Mouse (Mus musculus): ENCODE measurements around the gene Polr3e.
"Not testable (repeated sequence)": the region's sequence is repeated elsewhere in the genome, so short reads cannot be mapped to it uniquely, and the experiment has no call there.

The Polr3e gene

DNA sequence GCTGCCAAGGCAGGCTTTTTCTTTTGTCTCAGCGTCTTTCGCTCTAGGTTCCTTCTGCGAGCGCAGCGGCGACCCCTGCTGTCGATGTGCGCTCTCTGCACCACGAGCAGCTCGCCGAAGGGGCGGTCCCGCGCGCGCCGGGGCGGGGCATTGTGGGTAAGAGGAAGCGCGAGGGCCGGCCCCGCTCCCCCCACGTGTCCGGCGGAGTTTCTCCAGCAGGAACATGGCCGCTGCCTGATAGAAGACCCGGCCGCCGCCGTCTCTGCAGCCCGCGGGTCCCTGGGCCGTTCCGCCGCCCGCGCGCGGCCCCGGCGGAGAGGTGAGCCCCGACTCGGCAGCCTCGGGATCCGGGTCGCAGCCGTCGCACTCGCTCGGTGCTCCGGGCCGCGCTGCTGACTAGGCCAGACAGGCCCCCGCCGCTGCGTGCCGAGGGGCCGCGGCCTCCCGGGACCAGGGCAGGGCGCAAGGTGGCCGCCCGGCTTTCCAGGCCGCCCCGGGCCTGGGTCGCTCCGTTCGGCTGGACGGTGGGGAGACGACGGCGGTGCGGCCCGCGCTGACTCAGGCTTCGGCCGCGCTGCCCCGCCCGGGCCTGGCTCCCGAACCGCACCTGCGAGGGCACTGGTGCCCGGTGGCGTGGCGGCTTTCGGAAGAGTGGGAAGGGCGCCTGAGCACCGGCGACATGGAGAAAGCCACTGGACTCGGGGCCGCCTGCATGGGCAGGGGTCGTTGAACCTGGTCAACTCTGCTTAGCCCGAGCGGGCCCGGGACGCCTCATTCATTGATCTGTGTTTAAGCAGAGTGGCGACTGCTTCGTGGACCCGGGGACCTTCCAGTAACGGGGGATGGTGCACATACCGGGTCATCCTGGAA is at the start of gene Polr3e:
Gene Polr3e (plus strand): TSS at position 153 of the 870 bp plus-strand sequence.
- peak; percentile 99 to 100 for DNase-seq (ENCODE audit: low spot score in 2 of 2)

DNA sequence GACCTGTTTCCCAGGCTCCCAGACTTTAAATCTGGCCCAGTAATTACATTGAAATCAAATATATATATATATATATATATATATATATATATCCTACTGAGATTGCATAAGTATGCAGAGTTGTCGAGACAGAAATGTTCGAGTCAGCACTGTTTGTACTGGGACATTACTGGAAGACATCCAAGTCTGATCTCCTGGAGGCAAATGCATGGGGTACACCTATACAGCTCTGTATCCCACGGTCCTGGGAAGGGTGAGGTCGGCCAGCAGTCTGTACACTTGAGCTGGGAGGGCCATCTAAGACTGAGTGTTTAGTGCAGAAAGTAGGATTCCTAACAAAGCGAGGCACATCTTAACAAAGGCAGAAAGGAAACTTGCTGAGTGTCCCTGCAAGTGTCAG is 47.7 kb upstream of the Polr3e start:
- DNase-seq (ENCODE audit: low spot score in 2 of 2), result no peak

DNA sequence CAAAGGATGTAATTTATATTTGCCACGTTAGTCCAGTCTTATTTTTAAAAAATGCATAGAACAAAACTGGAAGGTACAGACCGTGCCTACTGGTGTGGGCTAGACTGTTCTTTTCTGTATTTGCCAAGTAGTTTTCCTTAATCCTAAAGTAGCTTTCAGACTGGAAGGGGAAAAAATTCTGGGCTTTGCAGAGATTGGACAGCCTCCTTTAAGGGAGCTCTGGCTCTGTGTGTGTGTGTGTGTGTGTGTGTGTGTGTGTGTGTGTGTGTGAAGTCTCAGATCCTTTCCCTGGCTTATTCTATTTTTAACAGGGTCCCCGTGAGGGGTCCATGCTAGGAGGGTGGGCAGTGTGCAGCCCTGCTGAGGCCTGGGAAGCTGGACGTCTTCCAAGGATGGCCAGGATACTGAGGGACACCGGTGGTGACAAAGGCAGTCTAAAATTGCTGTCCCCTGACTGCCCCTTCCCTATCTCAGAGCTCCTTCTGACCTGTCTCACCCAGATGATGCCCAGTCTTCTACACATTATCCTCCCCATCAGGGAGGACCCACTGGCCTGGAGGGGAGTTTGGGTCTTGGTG is 47.0 kb upstream of the Polr3e start:
- no peak for DNase-seq (ENCODE audit: low spot score in 2 of 2)

DNA sequence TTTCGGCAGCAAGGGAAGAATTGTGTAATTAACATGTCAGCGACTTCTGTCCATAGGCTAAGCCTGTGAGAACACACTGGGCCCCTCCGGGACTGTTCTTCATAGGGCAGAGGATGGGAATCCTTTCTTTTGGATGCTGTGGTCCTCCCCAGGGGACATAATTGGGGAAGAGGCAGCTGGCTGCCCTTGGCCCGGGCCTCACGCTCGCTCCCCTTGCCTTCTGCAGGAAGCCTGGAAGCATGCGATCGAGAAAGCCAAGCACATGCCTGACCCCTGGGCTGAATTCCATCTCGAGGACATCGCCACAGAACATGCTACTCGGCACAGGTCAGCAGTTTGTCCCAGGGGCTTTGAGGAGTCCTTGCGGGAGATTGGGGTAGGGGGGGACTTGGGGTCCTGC is 44.5 kb upstream of the Polr3e start:
- no peak for DNase-seq (ENCODE audit: low spot score in 2 of 2)

DNA sequence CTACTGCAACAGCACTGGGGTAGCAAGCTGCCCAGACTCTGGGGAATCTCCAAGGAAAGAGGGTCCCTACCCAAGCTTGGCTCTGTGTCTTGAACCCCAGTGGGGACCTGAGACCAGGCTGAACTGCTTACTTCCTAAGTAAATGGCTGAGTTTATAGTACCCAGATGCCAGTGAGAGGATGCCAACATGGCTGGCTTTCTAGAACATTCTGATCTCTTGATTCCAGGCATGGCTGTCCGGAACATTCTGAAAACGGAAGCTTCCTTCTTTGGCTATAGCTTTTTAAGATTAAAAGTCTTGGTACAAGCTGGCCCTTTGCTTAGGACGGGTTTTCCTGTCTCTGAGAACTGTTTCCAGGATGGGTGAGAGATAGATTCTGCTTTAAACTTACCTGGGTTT is 43.5 kb upstream of the Polr3e start:
- no peak for DNase-seq (ENCODE audit: low spot score in 2 of 2)

DNA sequence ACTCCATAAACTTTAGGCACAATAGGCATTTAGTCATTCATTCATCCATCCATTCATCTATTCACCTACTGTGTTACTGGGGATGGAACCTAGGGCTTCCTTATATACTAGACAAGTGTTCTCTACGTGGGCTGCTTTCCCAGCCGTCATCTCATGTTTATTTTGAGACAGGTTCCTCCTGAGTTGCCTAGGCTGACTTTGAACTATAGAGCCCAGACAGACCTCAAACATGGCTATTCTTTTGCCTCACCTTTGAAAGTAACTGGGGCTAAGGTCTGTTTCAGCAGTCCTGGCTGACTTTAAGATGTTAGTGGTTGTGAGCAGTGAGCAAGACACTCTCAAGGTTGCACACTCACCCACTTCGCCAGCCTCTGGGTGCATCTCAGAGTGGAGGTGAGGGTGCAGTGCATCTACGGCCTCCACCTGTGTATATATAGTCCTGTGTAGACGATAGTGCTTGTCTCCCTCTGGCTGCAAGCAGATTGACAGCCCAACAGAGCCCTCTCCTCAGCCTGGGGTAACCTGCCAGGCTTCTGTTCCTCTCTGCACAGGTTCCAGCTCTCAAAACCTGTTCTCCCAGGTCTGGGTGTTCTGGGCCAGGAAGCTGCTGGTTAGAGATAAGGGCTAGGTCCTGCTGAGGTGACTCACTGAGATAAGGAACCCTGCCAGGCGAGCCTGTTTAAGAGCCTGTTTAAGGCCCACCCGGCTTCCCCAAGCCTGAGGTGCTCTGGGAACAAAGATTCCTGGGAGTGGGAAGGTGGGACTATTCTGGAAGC is 42.6 kb upstream of the Polr3e start:
- DNase-seq (ENCODE audit: low spot score in 2 of 2), result peak; percentile 76 to 79

DNA sequence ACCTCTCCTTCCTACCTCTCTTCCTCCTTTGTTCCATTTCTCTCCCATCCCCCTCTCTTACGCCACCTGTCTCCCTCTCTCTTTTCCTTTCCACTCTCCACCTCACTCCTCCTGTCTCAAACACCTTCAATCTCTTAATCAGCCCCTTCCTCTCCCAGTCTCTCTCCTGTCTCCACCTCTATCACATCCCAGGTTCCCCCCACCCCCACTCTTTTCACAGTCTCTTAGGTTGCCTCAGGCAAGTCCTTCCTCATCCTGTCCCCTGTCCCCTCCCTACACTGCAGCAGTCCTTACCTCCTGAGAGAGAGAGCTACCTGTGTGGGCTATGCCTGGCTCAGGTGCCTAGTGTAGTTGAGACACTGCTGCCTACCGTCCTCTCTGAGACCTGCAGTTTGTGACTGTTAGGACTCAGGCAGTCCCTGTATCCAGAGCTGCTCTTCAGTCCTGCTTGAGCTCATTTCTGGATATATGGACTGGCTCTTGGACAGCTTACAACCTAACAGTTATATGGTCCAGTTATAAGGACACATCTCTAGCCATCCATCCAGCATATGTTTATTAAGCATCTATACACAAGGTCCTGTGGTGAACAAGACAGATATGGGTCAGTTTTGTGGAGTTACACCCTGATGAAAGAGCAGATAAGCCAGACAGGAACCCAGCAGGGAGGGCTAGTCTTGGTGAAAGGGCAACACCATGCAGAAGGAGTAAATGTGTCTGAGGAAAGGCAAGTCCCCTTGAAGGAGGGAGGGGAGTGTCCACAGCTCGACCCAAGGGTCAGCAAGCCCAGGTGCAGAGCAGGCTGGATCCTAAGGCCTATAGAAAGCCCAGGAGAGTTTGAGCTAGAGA is 41.8 kb upstream of the Polr3e start:
- no peak for DNase-seq (ENCODE audit: low spot score in 2 of 2)

DNA sequence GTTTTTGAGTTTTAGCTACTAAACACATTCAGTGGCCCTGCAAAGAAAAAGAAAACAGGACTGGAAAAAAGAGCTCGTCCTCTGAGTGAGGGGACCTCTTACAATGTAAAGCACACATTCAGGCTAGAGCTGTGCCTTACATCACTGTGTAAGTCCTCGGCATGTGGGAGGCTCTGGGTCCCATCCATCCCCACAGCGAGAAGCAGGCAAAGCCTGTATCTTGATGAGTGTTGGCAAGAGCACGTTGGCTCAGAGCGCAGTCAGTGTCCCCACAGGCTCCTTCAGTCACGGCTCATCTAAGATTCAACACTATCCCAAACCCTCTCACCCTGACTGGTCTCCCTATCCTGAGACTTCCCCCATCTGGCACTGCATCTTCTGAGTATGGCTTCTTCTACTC is 39.3 kb upstream of the Polr3e start:
- no peak for DNase-seq (ENCODE audit: low spot score in 2 of 2)

DNA sequence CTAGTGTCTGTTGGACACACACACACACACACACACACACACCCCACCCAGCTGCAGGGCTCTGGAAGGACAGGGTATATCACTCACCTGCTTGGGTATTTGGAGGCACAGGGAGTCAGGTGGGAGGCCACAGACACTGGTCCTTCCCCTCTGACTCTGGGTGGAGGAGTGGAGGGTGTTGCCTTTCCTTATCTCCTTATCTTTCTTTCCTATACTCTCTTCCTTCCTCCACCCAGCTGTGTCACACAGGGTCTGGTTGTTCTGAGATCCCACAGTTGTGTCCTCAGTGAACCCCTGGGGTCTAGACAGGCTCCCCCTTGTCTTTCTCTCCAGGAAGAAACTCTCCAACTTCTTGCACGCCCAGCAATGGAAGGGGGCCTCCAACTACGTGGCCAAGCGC is 37.6 kb upstream of the Polr3e start:
- no peak for DNase-seq (ENCODE audit: low spot score in 2 of 2)

DNA sequence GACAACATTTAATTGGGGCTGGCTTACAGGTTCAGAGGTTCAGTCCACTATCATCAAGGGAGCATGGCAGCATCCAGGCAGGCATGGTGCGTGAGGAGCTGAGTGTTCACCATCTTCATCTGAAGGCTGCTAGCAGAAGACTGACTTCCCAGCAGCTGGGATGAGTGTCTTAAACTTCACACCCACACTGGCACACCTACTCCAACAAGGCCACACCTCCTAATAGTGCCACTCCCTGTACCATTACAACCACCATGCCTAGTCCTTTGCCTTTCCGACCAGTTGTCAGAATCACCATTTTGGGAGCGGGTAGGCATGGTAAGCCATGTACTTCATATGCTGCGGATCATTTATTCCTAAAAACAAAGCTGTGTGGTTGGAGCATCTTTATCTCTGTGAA is 36.8 kb upstream of the Polr3e start:
- DNase-seq (ENCODE audit: low spot score in 2 of 2), result no peak

DNA sequence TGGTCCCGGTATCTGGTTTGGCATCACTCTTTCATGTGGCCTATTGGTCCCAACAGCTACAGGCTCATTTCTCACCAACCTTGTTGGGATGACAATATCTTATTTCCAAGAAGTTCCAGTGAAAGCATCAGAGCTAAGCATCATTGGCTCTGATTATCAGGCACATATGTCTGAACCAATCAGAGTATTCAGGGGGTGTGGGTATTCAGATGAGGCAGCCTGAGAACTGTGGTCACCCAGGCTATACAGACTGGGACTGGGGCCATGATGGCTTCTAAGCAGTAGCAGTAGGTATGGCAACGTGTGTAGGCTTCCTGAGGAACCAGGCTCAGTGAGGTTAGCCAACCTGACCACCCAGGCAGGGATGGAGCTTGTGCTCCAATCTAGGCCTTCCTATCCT is 36.1 kb upstream of the Polr3e start:
- no peak for DNase-seq (ENCODE audit: low spot score in 2 of 2)

DNA sequence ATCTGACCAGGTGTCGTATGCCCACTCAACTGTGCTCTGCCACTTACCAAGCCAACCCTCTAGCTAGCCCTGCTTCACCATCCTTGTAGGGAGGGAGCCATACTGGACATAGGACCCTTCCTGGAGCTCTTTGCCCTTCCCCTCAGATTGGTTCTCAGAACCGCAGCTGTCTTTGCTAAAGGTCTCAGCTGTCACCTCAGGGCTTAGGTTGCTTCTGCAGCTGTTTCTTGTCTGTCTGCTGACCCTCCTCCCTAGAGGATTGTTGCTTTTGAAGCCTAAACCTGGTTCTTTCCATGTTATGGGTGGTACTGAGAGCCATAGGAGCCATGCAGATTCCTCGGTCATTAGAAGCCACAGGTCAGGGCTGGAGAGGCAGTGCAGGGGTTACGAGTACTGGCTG is 34.9 kb upstream of the Polr3e start:
- DNase-seq (ENCODE audit: low spot score in 2 of 2), result no peak

DNA sequence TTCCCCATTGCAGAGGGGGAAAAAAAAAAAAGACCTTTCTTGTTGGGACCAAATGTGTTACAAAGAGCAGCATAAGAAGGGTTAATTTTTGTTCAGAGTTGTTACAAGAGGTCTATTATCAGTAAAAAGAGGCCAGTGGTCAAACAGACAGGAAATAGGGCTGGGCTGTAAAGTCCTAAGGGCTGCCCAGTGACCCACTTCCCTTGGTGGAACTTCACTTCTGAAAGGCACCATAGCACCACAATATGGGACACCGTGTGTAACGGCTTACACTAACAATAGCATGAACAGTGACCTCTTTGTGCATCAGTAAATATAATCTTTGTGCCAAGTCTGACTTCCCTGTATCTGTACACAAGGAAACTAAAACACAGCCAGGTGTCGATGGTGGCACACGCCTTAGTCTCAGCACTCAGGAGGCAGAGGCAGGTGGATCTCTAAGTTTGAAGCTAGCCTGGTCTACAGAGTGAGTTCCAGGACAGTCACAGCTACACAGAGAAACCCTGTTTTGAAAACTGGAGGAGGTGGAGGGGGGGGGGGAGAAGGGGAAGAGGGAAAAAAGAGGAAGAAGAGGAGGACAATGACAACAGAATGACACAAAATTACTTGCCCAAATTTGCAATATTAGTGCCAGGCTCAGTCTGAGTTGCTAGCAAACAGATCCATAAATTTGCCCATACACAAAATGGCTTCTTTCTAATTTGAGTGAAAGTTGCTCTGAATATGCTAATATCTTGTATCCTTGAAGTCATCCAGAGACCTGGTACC is 33.8 kb upstream of the Polr3e start:
- no peak for DNase-seq (ENCODE audit: low spot score in 2 of 2)

DNA sequence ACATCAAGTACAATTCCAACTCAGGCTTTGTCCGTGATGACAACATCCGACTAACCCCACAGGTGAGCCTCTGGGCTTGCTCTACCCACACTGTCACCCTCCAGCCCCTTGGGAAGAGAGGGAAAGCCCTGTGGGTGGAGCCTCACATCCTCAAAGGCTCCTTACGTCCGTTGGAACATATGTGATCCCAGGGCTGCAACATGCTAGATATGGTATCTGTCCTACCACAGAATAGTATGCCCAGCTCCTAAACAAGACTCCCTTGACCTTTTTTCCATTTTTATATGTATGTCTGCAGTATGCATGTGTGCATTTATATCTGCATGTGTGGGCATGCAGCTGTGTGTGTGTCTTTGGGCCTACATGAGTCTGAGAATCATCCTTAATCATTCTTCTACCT is 32.8 kb upstream of the Polr3e start:
- DNase-seq (ENCODE audit: low spot score in 2 of 2), result no peak

DNA sequence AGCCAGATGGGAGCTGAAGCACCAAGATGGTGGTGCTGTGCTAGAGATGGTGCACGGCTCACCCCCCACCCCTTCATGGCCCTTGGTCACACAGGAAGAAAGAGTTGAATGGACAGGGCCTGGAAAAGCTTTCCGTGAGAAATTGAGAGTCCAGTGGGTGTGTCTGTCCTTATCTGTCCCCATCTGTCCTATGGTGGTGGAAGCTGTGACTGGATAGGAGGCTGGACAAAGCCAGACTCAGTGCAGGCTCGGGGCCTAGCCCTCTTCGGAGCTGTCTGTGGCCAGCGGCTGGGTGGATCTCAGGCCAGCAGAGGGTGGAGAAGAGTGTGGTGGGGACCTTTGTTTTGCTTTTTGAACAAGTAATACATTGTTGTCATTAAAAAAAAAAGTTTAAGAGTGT is 24.4 kb upstream of the Polr3e start:
- no peak for DNase-seq (ENCODE audit: low spot score in 2 of 2)

DNA sequence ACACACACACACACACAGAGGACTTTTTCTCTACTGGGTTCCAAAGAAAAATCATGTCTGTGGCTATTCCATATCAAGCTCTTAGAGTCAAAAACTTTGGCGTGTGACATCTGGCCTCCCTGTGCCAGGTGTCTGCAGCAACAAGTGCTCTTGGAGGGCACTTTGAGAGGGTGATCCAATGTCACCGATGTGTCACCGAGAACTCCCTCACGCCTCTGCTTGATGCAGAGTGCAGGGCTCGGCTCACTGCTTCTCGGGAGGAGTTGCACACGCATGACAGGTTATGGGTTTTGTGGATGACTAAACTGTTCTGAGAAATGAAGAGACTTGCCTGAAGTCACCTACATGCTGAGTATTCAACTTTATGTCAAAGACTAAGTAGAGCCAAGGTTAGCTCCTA is 20.5 kb upstream of the Polr3e start:
- no peak for DNase-seq (ENCODE audit: low spot score in 2 of 2)

DNA sequence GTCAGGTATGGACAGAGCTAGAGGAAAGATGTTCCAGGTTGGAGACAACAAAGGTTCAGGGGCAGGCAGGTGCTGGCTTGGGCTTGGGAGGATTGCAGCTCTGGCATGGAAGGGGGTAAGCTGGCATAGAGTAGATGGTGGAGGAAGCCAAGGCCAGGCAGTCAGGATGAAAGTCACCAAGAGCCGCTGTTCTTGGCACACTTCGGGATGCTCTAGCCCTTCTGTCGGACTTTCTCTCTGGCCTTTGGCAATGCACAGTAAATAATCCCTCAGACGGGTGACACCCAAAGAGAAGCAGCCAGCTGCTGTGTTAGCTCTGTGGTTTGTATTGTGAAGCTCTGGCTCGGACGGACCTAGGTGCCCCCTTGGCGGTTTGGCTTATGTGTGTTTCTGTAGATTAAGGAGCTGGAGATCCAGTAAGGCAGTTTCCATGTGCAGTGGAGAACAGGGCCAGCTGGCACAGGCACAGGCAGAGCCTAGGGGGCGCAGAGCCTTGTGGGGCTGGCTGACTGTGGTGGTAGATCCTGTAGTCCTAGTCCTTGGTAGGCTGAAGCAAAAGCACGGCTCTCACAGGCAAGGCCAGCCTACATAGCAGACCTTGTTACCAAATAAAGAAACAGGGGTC is 19.7 kb upstream of the Polr3e start:
- DNase-seq (ENCODE audit: low spot score in 2 of 2), result no peak

DNA sequence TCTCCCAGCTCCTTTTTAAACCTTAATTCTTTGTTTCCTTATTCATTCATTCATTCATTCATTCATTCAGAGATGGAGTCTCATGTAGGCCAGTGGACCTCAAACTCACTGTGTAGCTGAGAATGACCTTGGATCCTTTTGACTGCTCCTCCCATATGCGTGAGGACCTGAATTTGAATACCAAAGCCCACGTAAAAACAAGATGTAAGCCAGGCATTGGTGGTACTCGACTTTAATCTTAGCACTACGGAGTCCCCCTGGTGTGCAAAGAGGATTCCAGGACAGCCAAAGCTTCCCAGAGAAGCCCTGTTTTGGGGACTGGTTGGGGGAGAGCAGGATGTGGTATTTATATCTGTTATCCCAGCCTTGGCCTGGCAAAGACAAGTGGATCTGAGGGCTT is 17.4 kb upstream of the Polr3e start:
- DNase-seq (ENCODE audit: low spot score in 2 of 2), result no peak

DNA sequence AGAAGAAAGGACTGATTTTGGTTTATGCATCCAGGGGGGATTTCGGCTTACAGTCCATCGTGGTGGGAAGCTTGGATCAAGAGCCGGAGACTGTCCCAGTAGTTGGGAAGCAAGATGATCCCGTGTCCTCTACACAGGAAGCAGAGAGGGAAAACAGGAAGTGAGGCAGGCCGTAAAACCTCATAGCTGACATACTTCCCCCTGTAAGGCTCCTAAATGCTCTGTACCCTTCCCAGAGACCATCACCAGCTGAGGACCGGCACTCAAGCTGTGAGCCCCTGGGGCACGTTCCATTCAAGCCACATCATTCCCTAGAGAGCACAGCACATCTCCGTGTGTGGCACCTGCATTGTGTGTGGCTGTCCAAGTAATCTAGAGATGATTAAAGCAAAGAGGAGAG is 15.8 kb upstream of the Polr3e start:
- no peak for DNase-seq (ENCODE audit: low spot score in 2 of 2)

DNA sequence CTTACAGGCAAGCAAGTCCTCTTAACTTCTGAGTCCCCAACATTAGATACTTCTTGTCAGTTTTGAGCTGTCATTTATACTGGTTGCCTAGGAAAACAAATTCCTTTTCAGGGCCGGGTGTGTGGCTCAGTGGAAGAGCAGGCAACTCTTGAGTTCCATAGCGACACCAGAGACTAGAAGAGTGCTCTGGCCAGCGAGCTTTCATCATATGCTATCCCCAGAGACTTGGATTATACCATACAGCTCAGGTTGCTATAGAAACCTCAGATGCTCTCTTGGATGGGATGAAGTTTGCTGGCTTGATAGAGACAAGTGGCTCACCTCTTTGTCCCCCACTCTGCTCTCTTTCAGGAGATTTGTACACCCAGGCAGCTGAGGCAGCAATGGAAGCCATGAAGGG is 14.6 kb upstream of the Polr3e start:
- no peak for DNase-seq (ENCODE audit: low spot score in 2 of 2)

DNA sequence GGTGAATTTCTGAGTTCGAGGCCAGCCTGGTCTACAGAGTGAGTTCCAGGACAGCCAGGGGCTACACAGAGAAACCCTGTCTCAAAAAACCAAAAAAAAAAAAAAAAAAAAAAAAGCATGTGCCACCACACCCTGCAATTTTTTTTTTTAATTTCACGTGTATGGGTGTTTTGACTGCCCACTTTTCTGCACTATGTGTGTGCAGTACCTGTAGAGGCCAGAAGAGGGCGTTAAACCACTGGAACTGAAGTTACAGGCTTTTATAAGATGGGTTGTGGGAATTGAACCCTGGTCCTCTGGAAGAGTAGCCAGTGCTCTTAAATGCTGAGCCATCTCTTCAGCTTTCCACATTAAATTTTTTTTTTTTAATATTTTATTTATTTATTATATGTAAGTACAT is 7.4 kb upstream of the Polr3e start:
- DNase-seq (ENCODE audit: low spot score in 2 of 2), result not testable (repeated sequence)
